Mouse (Mus musculus) ES-E14 (cell line): ENCODE results near the gene Pde3a.

ENCODE experiments used
- CHD2 ChIP-seq: IDR thresholded peaks from 2 replicates; pipeline ENCODE4 v1.6.1; 2014; ENCODE audit warnings: mild to moderate bottlenecking, low read depth, low read length, inconsistent platforms
- HCFC1 ChIP-seq: IDR thresholded peaks from 2 replicates; pipeline ENCODE4 v1.6.1; 2012; ENCODE audit warnings: low read length, inconsistent platforms, borderline replicate concordance; ENCODE audit not compliant: insufficient read depth
- ZC3H11A ChIP-seq: IDR thresholded peaks from 2 replicates; pipeline ENCODE4 v1.6.1; 2012; ENCODE audit warnings: low read depth, mild to moderate bottlenecking, inconsistent platforms, low read length, borderline replicate concordance
- ZNF384 ChIP-seq: IDR thresholded peaks from 2 replicates; pipeline ENCODE4 v1.6.1; 2012; ENCODE audit warnings: low read depth, low read length, inconsistent platforms

- TF ChIP-seq CHD2 (no peak), ZC3H11A (no peak), ZNF384 (no peak), HCFC1 (no peak)
Observed at GRCm38 (mm10) chr6:141307326-141307725, 58.3 kb downstream of the Pde3a start.
